Mouse (Mus musculus): ENCODE measurements around the gene Cabp1. TPM values are rescaled to one million over a fixed set of nuclear protein-coding genes. Genes with fewer than 3 reads are reported as not detected.
A peak's percentile ranks its signal among the peaks of the same experiment; 100 is the strongest.
"Not testable (repeated sequence)": the region's sequence is repeated elsewhere in the genome, so short reads cannot be mapped to it uniquely, and the experiment has no call there.

Cabp1 gene
- polyA plus RNA-seq, 1 experiment from 2014 or later, result 1.00 TPM

GRCm38 (mm10) chr5:115164446-115164845 is 29.7 kb downstream of the Cabp1 start:
- H3K27ac ChIP-seq (ENCODE audit: low read length); H3K36me3 ChIP-seq (ENCODE audit: control insufficient read depth, insufficient read depth, low read length); H3K4me3 ChIP-seq (ENCODE audit: low read depth, low read length); H3K9ac ChIP-seq (replicated peaks; ENCODE audit: low read depth, low read length); ATAC-seq (ENCODE audit: insufficient number of reproducible peaks, insufficient read depth, low FRiP score, low read depth); H3K27me3 ChIP-seq (ENCODE audit: control insufficient read depth, insufficient read depth, low read length); H3K4me2 ChIP-seq (replicated peaks; ENCODE audit: low read depth, low read length); H3K9me3 ChIP-seq (ENCODE audit: control insufficient read depth, low read depth, low read length): not testable (repeated sequence)
- WGBS, result 68% methylated on average over 4 of the region's 4 CpGs
- peaks cover 23% of the 10 kb centered on the region for H3K4me1 ChIP-seq (ENCODE audit: control insufficient read depth, insufficient read depth, low read length)

GRCm38 (mm10) chr5:115163563-115163962 is 30.6 kb downstream of the Cabp1 start:
- Histone ChIP-seq H3K9ac (replicated peaks; ENCODE audit: low read depth, low read length) (no peak overlapping the region), H3K9me3 (ENCODE audit: control insufficient read depth, low read depth, low read length) (no peaks in the 10 kb centered on the region), H3K36me3 (ENCODE audit: control insufficient read depth, insufficient read depth, low read length) (no peaks in the 10 kb centered on the region), H3K4me3 (ENCODE audit: low read depth, low read length) (no peak overlapping the region), H3K27me3 (ENCODE audit: control insufficient read depth, insufficient read depth, low read length) (no peaks in the 10 kb centered on the region), H3K4me2 (replicated peaks; ENCODE audit: low read depth, low read length) (no peak overlapping the region; the same call in 1 of the 2 replicates), H3K4me1 (ENCODE audit: control insufficient read depth, insufficient read depth, low read length) (peaks cover 16% of the 10 kb centered on the region), H3K27ac (ENCODE audit: low read length) (no peak overlapping the region)
- ATAC-seq (ENCODE audit: insufficient number of reproducible peaks, insufficient read depth, low FRiP score, low read depth), result no peak
- 36% methylated on average over 8 of the region's 8 CpGs for WGBS

- H3K4me3 ChIP-seq (ENCODE audit: low read depth, low read length); H3K36me3 ChIP-seq (ENCODE audit: control insufficient read depth, insufficient read depth, low read length); H3K27me3 ChIP-seq (ENCODE audit: control insufficient read depth, insufficient read depth, low read length); ATAC-seq (ENCODE audit: insufficient number of reproducible peaks, insufficient read depth, low FRiP score, low read depth); H3K4me2 ChIP-seq (replicated peaks; ENCODE audit: low read depth, low read length); H3K27ac ChIP-seq (ENCODE audit: low read length); H3K9me3 ChIP-seq (ENCODE audit: control insufficient read depth, low read depth, low read length); H3K9ac ChIP-seq (replicated peaks; ENCODE audit: low read depth, low read length): not testable (repeated sequence)
- peaks cover 16% of the 10 kb centered on the region for H3K4me1 ChIP-seq (ENCODE audit: control insufficient read depth, insufficient read depth, low read length)
- 50% methylated on average over 1 of the region's 1 CpGs for WGBS
Observed at GRCm38 (mm10) chr5:115161940-115162279, 32.3 kb downstream of the Cabp1 start.

- no peak for ATAC-seq (ENCODE audit: insufficient number of reproducible peaks, insufficient read depth, low FRiP score, low read depth)
- Histone ChIP-seq H3K27ac (ENCODE audit: low read length) (no peak overlapping the region), H3K9ac (replicated peaks; ENCODE audit: low read depth, low read length) (no peak overlapping the region), H3K4me2 (replicated peaks; ENCODE audit: low read depth, low read length) (no peak overlapping the region), H3K4me3 (ENCODE audit: low read depth, low read length) (no peak overlapping the region), H3K9me3 (ENCODE audit: control insufficient read depth, low read depth, low read length) (no peaks in the 10 kb centered on the region), H3K27me3 (ENCODE audit: control insufficient read depth, insufficient read depth, low read length) (no peaks in the 10 kb centered on the region), H3K36me3 (ENCODE audit: control insufficient read depth, insufficient read depth, low read length) (no peaks in the 10 kb centered on the region), H3K4me1 (ENCODE audit: control insufficient read depth, insufficient read depth, low read length) (peaks cover 13% of the 10 kb centered on the region)
- 51% methylated on average over 13 of the region's 13 CpGs for WGBS
Observed at GRCm38 (mm10) chr5:115161064-115161939, 32.9 kb downstream of the Cabp1 start.

GRCm38 (mm10) chr5:115160655-115161054 is 33.5 kb downstream of the Cabp1 start:
- Histone ChIP-seq H3K36me3 (ENCODE audit: control insufficient read depth, insufficient read depth, low read length) (no peaks in the 10 kb centered on the region), H3K27me3 (ENCODE audit: control insufficient read depth, insufficient read depth, low read length) (no peaks in the 10 kb centered on the region), H3K9ac (replicated peaks; ENCODE audit: low read depth, low read length) (no peak overlapping the region), H3K9me3 (ENCODE audit: control insufficient read depth, low read depth, low read length) (no peaks in the 10 kb centered on the region), H3K27ac (ENCODE audit: low read length) (no peak overlapping the region), H3K4me2 (replicated peaks; ENCODE audit: low read depth, low read length) (no peak overlapping the region), H3K4me3 (ENCODE audit: low read depth, low read length) (no peak overlapping the region), H3K4me1 (ENCODE audit: control insufficient read depth, insufficient read depth, low read length) (peaks cover 13% of the 10 kb centered on the region)
- WGBS, result 79% methylated on average over 6 of the region's 6 CpGs
- no peak for ATAC-seq (ENCODE audit: insufficient number of reproducible peaks, insufficient read depth, low FRiP score, low read depth)

GRCm38 (mm10) chr5:115159165-115159564 is 35.0 kb downstream of the Cabp1 start:
- no peaks in the 10 kb centered on the region for H3K9me3 ChIP-seq (ENCODE audit: control insufficient read depth, low read depth, low read length)
- H3K36me3 ChIP-seq (ENCODE audit: control insufficient read depth, insufficient read depth, low read length), result no peaks in the 10 kb centered on the region; the same call in 1 of the 2 replicates
- peak overlapping the region; percentile 67 for H3K4me2 ChIP-seq (replicated peaks; ENCODE audit: low read depth, low read length)
- 36% methylated on average over 12 of the region's 12 CpGs for WGBS
- peaks cover 28% of the 10 kb centered on the region for H3K4me1 ChIP-seq (ENCODE audit: control insufficient read depth, insufficient read depth, low read length)
- H3K4me3 ChIP-seq (ENCODE audit: low read depth, low read length), result peak overlapping the region; percentile 100
- no peaks in the 10 kb centered on the region for H3K27me3 ChIP-seq (ENCODE audit: control insufficient read depth, insufficient read depth, low read length)
- peak overlapping the region; percentile 57 for H3K9ac ChIP-seq (replicated peaks; ENCODE audit: low read depth, low read length)
- no peak for ATAC-seq (ENCODE audit: insufficient number of reproducible peaks, insufficient read depth, low FRiP score, low read depth)
- peak overlapping the region; percentile 97 for H3K27ac ChIP-seq (ENCODE audit: low read length)

GRCm38 (mm10) chr5:115158040-115158983 is 35.9 kb downstream of the Cabp1 start, which contains the start of gene Mlec:
Gene Mlec (minus strand): TSS chr5:115158179.
- peak; percentile 98 for ATAC-seq (ENCODE audit: insufficient number of reproducible peaks, insufficient read depth, low FRiP score, low read depth)
- under 1% methylated on average over 76 of the region's 78 CpGs for WGBS
- Histone ChIP-seq H3K9me3 (ENCODE audit: control insufficient read depth, low read depth, low read length) (no peaks in the 10 kb centered on the region), H3K27ac (ENCODE audit: low read length) (peak within 1 kb of the TSS; percentile 97), H3K27me3 (ENCODE audit: control insufficient read depth, insufficient read depth, low read length) (no peaks in the 10 kb centered on the region), H3K4me3 (ENCODE audit: low read depth, low read length) (peak within 1 kb of the TSS; percentile 100), H3K9ac (replicated peaks; ENCODE audit: low read depth, low read length) (peak within 1 kb of the TSS; percentile 95), H3K4me1 (ENCODE audit: control insufficient read depth, insufficient read depth, low read length) (peaks cover 34% of the 10 kb centered on the region), H3K36me3 (ENCODE audit: control insufficient read depth, insufficient read depth, low read length) (peaks cover 3% of the 10 kb centered on the region), H3K4me2 (replicated peaks; ENCODE audit: low read depth, low read length) (peak within 1 kb of the TSS; percentile 86)

GRCm38 (mm10) chr5:115156933-115157589 is 37.1 kb downstream of the Cabp1 start:
- H3K9me3 ChIP-seq (ENCODE audit: control insufficient read depth, low read depth, low read length), result no peaks in the 10 kb centered on the region
- no peaks in the 10 kb centered on the region for H3K27me3 ChIP-seq (ENCODE audit: control insufficient read depth, insufficient read depth, low read length)
- H3K4me1 ChIP-seq (ENCODE audit: control insufficient read depth, insufficient read depth, low read length), result peaks cover 40% of the 10 kb centered on the region
- ATAC-seq (ENCODE audit: insufficient number of reproducible peaks, insufficient read depth, low FRiP score, low read depth), result no peak
- H3K4me3 ChIP-seq (ENCODE audit: low read depth, low read length), result peak overlapping the region; percentile 100
- under 1% methylated on average over 26 of the region's 26 CpGs for WGBS
- peak overlapping the region; percentile 97 for H3K27ac ChIP-seq (ENCODE audit: low read length)
- peak overlapping the region; percentile 86 for H3K4me2 ChIP-seq (replicated peaks; ENCODE audit: low read depth, low read length)
- H3K9ac ChIP-seq (replicated peaks; ENCODE audit: low read depth, low read length), result peak overlapping the region; percentile 95
- peaks cover 6% of the 10 kb centered on the region for H3K36me3 ChIP-seq (ENCODE audit: control insufficient read depth, insufficient read depth, low read length)
